Mouse (Mus musculus): ENCODE measurements around the gene Kansl2.
"Not testable (repeated sequence)": the region's sequence is repeated elsewhere in the genome, so short reads cannot be mapped to it uniquely, and the experiment has no call there.

The Kansl2 gene

GRCm38 (mm10) chr15:98535921-98536320 is 1.9 kb upstream of the Kansl2 start:
- DNase-seq = no peak

GRCm38 (mm10) chr15:98533035-98533531 is 981 bp downstream of the Kansl2 start:
- no peak for DNase-seq

- no peak for DNase-seq
Observed at GRCm38 (mm10) chr15:98532281-98532680, 1.8 kb downstream of the Kansl2 start.

GRCm38 (mm10) chr15:98528066-98528563 is 5.9 kb downstream of the Kansl2 start:
- no peak for DNase-seq

- no peak for DNase-seq
Observed at GRCm38 (mm10) chr15:98527056-98527771, 6.8 kb downstream of the Kansl2 start.

- DNase-seq = no peak
Observed at GRCm38 (mm10) chr15:98526057-98526456, 8.0 kb downstream of the Kansl2 start.

GRCm38 (mm10) chr15:98521245-98521644 is 12.8 kb downstream of the Kansl2 start:
- no peak for DNase-seq

- DNase-seq = peak; percentile 57
Observed at GRCm38 (mm10) chr15:98517380-98518355, 16.4 kb downstream of the Kansl2 start.

GRCm38 (mm10) chr15:98514845-98515244 is 19.2 kb downstream of the Kansl2 start:
- not testable (repeated sequence) for DNase-seq

- DNase-seq = no peak
Observed at GRCm38 (mm10) chr15:98514146-98514545, 19.9 kb downstream of the Kansl2 start.

GRCm38 (mm10) chr15:98513676-98514075 is 20.4 kb downstream of the Kansl2 start:
- DNase-seq = not testable (repeated sequence)

- DNase-seq = peak; percentile 78
Observed at GRCm38 (mm10) chr15:98512799-98513321, 21.2 kb downstream of the Kansl2 start.

- no peak for DNase-seq
Observed at GRCm38 (mm10) chr15:98512232-98512631, 21.8 kb downstream of the Kansl2 start.

- peak; percentile 32 for DNase-seq
Observed at GRCm38 (mm10) chr15:98511386-98511928, 22.6 kb downstream of the Kansl2 start.

GRCm38 (mm10) chr15:98510438-98511385 is 23.4 kb downstream of the Kansl2 start:
- DNase-seq = peak; percentile 77

- no peak for DNase-seq
Observed at GRCm38 (mm10) chr15:98509387-98509786, 24.7 kb downstream of the Kansl2 start.

- DNase-seq = no peak
Observed at GRCm38 (mm10) chr15:98507321-98507720, 26.7 kb downstream of the Kansl2 start.

- DNase-seq = peak; percentile 25
Observed at GRCm38 (mm10) chr15:98506253-98506957, 27.7 kb downstream of the Kansl2 start.

- peak; percentile 73 for DNase-seq
Observed at GRCm38 (mm10) chr15:98504514-98504913, 29.6 kb downstream of the Kansl2 start.

- no peak for DNase-seq
Observed at GRCm38 (mm10) chr15:98503317-98503716, 30.7 kb downstream of the Kansl2 start.

- DNase-seq = no peak
Observed at GRCm38 (mm10) chr15:98497631-98498030, 36.4 kb downstream of the Kansl2 start.

Data from kidney, postnatal 14 days (tissue).